Mouse (Mus musculus) Patski (cell line): ENCODE data around the gene Tsen54. TPM values are rescaled to one million over a fixed set of nuclear protein-coding genes. Genes with fewer than 3 reads are reported as not detected.

ENCODE experiments used
- ATAC-seq: fragments of 100-300 bp; one replicate; pipeline ENCODE4 v1.8.0; 2021
- CTCF ChIA-PET: fragments of 350-600 bp; sonication (Branson Sonifier 250); formaldehyde crosslinking; loops from one replicate; lab custom pipeline; 2022; ENCODE audit warnings: inconsistent platforms; lab: Charles Lee
- POLR2A ChIA-PET: fragments of 350-600 bp; sonication (Branson Sonifier 250); formaldehyde crosslinking; loops from one replicate; lab custom pipeline; 2022; ENCODE audit warnings: antibody characterized with exemption, inconsistent platforms; lab: Charles Lee
- DNase-seq: peaks from one replicate; pipeline ENCODE4 v3.0.0-alpha.2; 2011; ENCODE audit warnings: low read depth, low spot score
- H3K27me3 ChIP-seq: fragments of 371-371 bp; one replicate; pipeline ENCODE4 v1.5.1; 2021
- CTCF ChIP-seq: fragments of 100-300 bp; IDR thresholded peaks from one replicate; pipeline ENCODE4 v1.5.1; 2021
- in situ Hi-C: fragments of 300-500 bp; cut with MboI; formaldehyde crosslinking; loops from 3 replicates; pipeline ENCODE4 v1.11.1; 2018; ENCODE audit warnings: low pct_unique_long_range_greater_than_20kb, mixed read lengths
- polyA plus RNA-seq: library from polyadenylated mRNA; unstranded; gene quantifications from one replicate; pipeline ENCODE4 v1.2.3, GENCODE M21; 2021

Tsen54 gene
- polyA plus RNA-seq, 1 experiment from 2014 or later, result 52.3 TPM

GRCm38 (mm10) chr11:115857936-115858335, 43.4 kb downstream of the Tsen54 start:
- TF ChIP-seq CTCF, result no peak
- ChIA-PET POLR2A (no interaction called here), CTCF (no interaction called here)
- H3K27me3 ChIP-seq, result no peaks in the 10 kb centered on the region
- in situ Hi-C loops, result loop anchor here (5.0 kb wide), 2 partner anchors 36 to 141 kb away; partner anchors contain the start of gene Llgl2
- no peak for ATAC-seq
- DNase-seq, result no peak

GRCm38 (mm10) chr11:115858354-115858753, 43.8 kb downstream of the Tsen54 start, which contains the start of gene Myo15b:
Gene Myo15b (plus strand): TSS chr11:115858406.
- POLR2A ChIA-PET, result interaction anchor here (1.8 kb wide), 1 partner anchor 43 kb away, joined by 6 read pairs; the partner anchor contains the start of gene Tsen54

GRCm38 (mm10) chr11:115859143-115859945, 44.8 kb downstream of the Tsen54 start:
- DNase-seq (no peak), ATAC-seq (peak; percentile 45)
- ChIA-PET POLR2A (interaction anchor here (1.2 to 1.8 kb wide), 2 partner anchors 38 to 44 kb away, joined by 3 to 6 read pairs; partner anchors contain the start of gene Tsen54), CTCF (interaction anchor here (0.7 to 1.6 kb wide), 7 partner anchors 11 to 42 kb away, joined by 3 to 7 read pairs (median 4); no protein-coding TSS in a partner anchor)
- TF ChIP-seq CTCF, result no peak
- in situ Hi-C loops, result loop anchor here (5.0 kb wide), 2 partner anchors 37 to 142 kb away; partner anchors contain the start of gene Llgl2
- H3K27me3 ChIP-seq, result no peaks in the 10 kb centered on the region

More at GRCm38 (mm10) chr11:115858354-115858753, 43.8 kb downstream of the Tsen54 start, which contains the start of gene Myo15b:
- no peaks in the 10 kb centered on the region for H3K27me3 ChIP-seq
- no peak for DNase-seq
- CTCF ChIA-PET, result interaction anchor here (1.2 kb wide), 1 partner anchor 11 kb away, joined by 4 read pairs; no protein-coding TSS in a partner anchor
- no peak for ATAC-seq
- TF ChIP-seq CTCF, result no peak
- in situ Hi-C loops, result loop anchor here (5.0 kb wide), 2 partner anchors 36 to 141 kb away; partner anchors contain the start of gene Llgl2

GRCm38 (mm10) chr11:115863895-115864294, 49.4 kb downstream of the Tsen54 start:
- H3K27me3 ChIP-seq, result no peaks in the 10 kb centered on the region
- in situ Hi-C loops, result loop anchor here (10.0 kb wide), 1 partner anchor 119 kb away; no protein-coding TSS in a partner anchor

GRCm38 (mm10) chr11:115869393-115869792, 54.9 kb downstream of the Tsen54 start:
- ATAC-seq (no peak), DNase-seq (no peak)
- no peak for TF ChIP-seq CTCF
- in situ Hi-C loops, result loop anchor here (10.0 kb wide), 1 partner anchor 125 kb away; no protein-coding TSS in a partner anchor
- ChIA-PET CTCF (interaction anchor here (0.9 to 1.6 kb wide), 3 partner anchors 8 to 12 kb away, joined by 3 to 4 read pairs (median 3); no protein-coding TSS in a partner anchor), POLR2A (no interaction called here)
- no peaks in the 10 kb centered on the region for H3K27me3 ChIP-seq

More at GRCm38 (mm10) chr11:115863895-115864294, 49.4 kb downstream of the Tsen54 start:
- DNase-seq (no peak), ATAC-seq (no peak)
- ChIA-PET CTCF (interaction anchor here (1.2 kb wide), 1 partner anchor 12 kb away, joined by 3 read pairs; no protein-coding TSS in a partner anchor), POLR2A (no interaction called here)
- no peak for TF ChIP-seq CTCF

GRCm38 (mm10) chr11:115872437-115872836, 57.9 kb downstream of the Tsen54 start:
- POLR2A ChIA-PET, result interaction anchor here (1.3 kb wide), 1 partner anchor 30 kb away, joined by 3 read pairs; no protein-coding TSS in a partner anchor
- DNase-seq (no peak), ATAC-seq (peak; percentile 10)
- CTCF ChIA-PET, result interaction anchor here (2.6 kb wide), 1 partner anchor 8 kb away, joined by 12 read pairs; no protein-coding TSS in a partner anchor
- in situ Hi-C loops, result loop anchor here (10.0 kb wide), 1 partner anchor 228 kb away; no protein-coding TSS in a partner anchor
- no peak for TF ChIP-seq CTCF
- H3K27me3 ChIP-seq, result no peaks in the 10 kb centered on the region

Other genes with a start within 250 kb of the Tsen54 start
- gene Mrps7, start 210.8 kb upstream of the Tsen54 start, polyA plus RNA-seq, result 69.9 TPM
- 31.0 TPM for gene Gga3, start 210.7 kb upstream of the Tsen54 start, polyA plus RNA-seq
- 47.4 TPM for gene Mif4gd, start 201.8 kb upstream of the Tsen54 start, polyA plus RNA-seq
- 48.1 TPM for gene Slc25a19, start 186.4 kb upstream of the Tsen54 start, polyA plus RNA-seq
- 99.5 TPM for gene Grb2, start 106.1 kb upstream of the Tsen54 start, polyA plus RNA-seq
- 44.3 TPM for gene Tmem94, start 49.3 kb upstream of the Tsen54 start, polyA plus RNA-seq
- gene Caskin2, start 1.1 kb upstream of the Tsen54 start, polyA plus RNA-seq, result 29.7 TPM
- 163 TPM for gene Llgl2, start 9.3 kb downstream of the Tsen54 start, polyA plus RNA-seq
- 1.4 TPM for gene Myo15b, start 43.7 kb downstream of the Tsen54 start, polyA plus RNA-seq
- gene Smim5, start 85.2 kb downstream of the Tsen54 start, polyA plus RNA-seq, result 1.6 TPM
- gene Smim6, start 97.3 kb downstream of the Tsen54 start, polyA plus RNA-seq, result 0.53 TPM
- gene Sap30bp, start 118.6 kb downstream of the Tsen54 start, polyA plus RNA-seq, result 46.3 TPM
- gene Recql5, start 118.8 kb downstream of the Tsen54 start, polyA plus RNA-seq, result 20.9 TPM
- 0.06 TPM for gene Itgb4, start 160.0 kb downstream of the Tsen54 start, polyA plus RNA-seq
- 100 TPM for gene Galk1, start 198.0 kb downstream of the Tsen54 start, polyA plus RNA-seq
- gene H3f3b, start 213.2 kb downstream of the Tsen54 start, polyA plus RNA-seq, result 1,066 TPM
- 24.9 TPM for gene Unk, start 215.6 kb downstream of the Tsen54 start, polyA plus RNA-seq